Mouse (Mus musculus) kidney, adult 2 months (tissue): ENCODE data around the gene Trim14.

ENCODE experiments used
- CTCF ChIP-seq: fragments of 200-500 bp; conservative IDR thresholded peaks from 2 replicates; pipeline ENCODE4 v1.5.1; 2011; ENCODE audit warnings: low read depth, mild to moderate bottlenecking, control low read depth, low read length, moderate library complexity, mixed read lengths; ENCODE audit not compliant: insufficient read depth, insufficient read length
- POLR2A ChIP-seq: fragments of 200-500 bp; IDR thresholded peaks from one replicate; pipeline ENCODE4 v1.6.1; 2011; ENCODE audit warnings: low read depth, low read length, control low read depth

- TF ChIP-seq CTCF: no peak
- no peak for TF ChIP-seq POLR2A
These were observed 7.6 kb upstream of the Trim14 start for GRCm38 (mm10) chr4:46543366-46544050.
